11 mouse cellular contexts compared by ENCODE assay signal in the genomic region with DNA sequence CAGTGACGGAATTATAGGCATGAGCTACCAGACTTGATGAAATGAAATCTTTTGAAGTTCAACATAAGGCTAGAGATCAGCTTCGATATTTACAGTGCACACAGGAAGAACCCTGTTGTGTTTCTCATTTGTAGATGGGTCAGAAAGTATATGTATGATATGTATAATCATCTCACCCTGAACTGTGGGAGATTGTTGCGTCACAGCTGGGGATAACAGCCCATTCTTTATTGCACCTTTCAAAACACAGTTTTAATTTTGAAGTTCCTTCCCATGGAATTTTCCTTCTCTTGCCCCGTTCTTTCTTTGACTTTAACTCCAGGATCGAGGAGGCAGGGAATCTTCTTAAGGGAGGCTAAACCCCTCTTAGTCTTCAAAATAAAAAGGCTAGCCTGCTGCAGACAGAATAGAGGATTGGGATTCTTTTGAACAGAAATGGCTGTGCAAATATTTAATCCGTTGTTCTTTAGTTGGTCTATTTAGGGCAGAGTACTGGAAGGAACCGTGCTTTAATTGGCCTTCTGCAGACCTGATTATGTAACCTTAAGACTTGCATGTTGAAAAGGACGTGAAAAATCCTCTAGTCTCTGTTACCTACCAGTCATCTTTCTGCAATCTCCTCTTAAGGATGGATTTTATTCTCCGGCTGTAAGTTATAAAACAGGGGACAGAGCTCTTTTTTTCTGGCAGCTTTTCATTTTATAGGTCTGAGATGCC. TPM values are rescaled to one million over a fixed set of nuclear protein-coding genes. Genes with fewer than 3 reads are reported as not detected.
DNase-seq lines count a peak whose midpoint lies in the region; ATAC-seq and TF ChIP-seq lines count a peak whose summit lies in the region.
"Had no signal": no experiment of that assay in that cellular context is flagged by ENCODE, and none has a peak within 500 bp of the region (broad histone marks: within the 10 kb centered on the region; RNA-seq: fewer than 3 reads in every experiment).

No protein-coding gene starts in this region.

- H3K27me3 ChIP-seq in hindbrain, embryonic 16.5 days (replicated peaks; ENCODE audit: control insufficient read depth, insufficient read depth, low read length): no peaks in the 10 kb centered on the region
- H3K27me3 ChIP-seq in hindbrain, embryonic 11.5 days (ENCODE audit: control insufficient read depth, insufficient read depth, low read length): no peaks in the 10 kb centered on the region
- no peaks in the 10 kb centered on the region for H3K27me3 ChIP-seq in stomach, embryonic 14.5 days (ENCODE audit: control insufficient read depth, insufficient read depth, low read length)
- H3K27me3 ChIP-seq in stomach, postnatal 0 days (ENCODE audit: control insufficient read depth, insufficient read depth, low read length): no peaks in the 10 kb centered on the region
- no peaks in the 10 kb centered on the region for H3K27me3 ChIP-seq in limb, embryonic 12.5 days
- H3K27me3 ChIP-seq: embryonic facial prominence, embryonic 13.5 days; intestine, embryonic 15.5 days had no signal

- ATAC-seq in hindbrain, embryonic 16.5 days: no peak
- ATAC-seq in hindbrain, embryonic 11.5 days (ENCODE audit: low FRiP score): no peak
- ATAC-seq in stomach, embryonic 14.5 days (ENCODE audit: insufficient number of reproducible peaks, insufficient read depth, low FRiP score, low read depth): no peak
- no peak for ATAC-seq in stomach, postnatal 0 days (ENCODE audit: low FRiP score, low TSS enrichment)
- ATAC-seq in limb, embryonic 12.5 days (ENCODE audit: insufficient number of reproducible peaks, insufficient read depth, low FRiP score, low TSS enrichment, low read depth): no peak
- ATAC-seq: intestine, embryonic 15.5 days; liver, postnatal 0 days had no signal

- H3K4me1 ChIP-seq in hindbrain, embryonic 16.5 days (ENCODE audit: control insufficient read depth, insufficient read depth, low read depth, low read length): peaks cover 24% of the 10 kb centered on the region
- no peaks in the 10 kb centered on the region for H3K4me1 ChIP-seq in hindbrain, embryonic 11.5 days (replicated peaks; ENCODE audit: control insufficient read depth, insufficient read depth, low read length)
- H3K4me1 ChIP-seq in stomach, embryonic 14.5 days (ENCODE audit: control insufficient read depth, insufficient read depth, low read length): peaks cover 23% of the 10 kb centered on the region
- no peaks in the 10 kb centered on the region for H3K4me1 ChIP-seq in stomach, postnatal 0 days (replicated peaks; ENCODE audit: control insufficient read depth, insufficient read depth)
- H3K4me1 ChIP-seq in limb, embryonic 12.5 days (replicated peaks): peaks cover 21% of the 10 kb centered on the region
- H3K4me1 ChIP-seq: intestine, embryonic 15.5 days had no signal

- no peaks in the 10 kb centered on the region for H3K9me3 ChIP-seq in hindbrain, embryonic 16.5 days (ENCODE audit: control insufficient read depth, low read length)
- no peaks in the 10 kb centered on the region for H3K9me3 ChIP-seq in hindbrain, embryonic 11.5 days (ENCODE audit: control insufficient read depth, low read length)
- no peaks in the 10 kb centered on the region for H3K9me3 ChIP-seq in stomach, embryonic 14.5 days (ENCODE audit: control insufficient read depth, low read depth, low read length)
- no peaks in the 10 kb centered on the region for H3K9me3 ChIP-seq in stomach, postnatal 0 days (ENCODE audit: control insufficient read depth, low read length)
- H3K9me3 ChIP-seq in limb, embryonic 12.5 days: no peaks in the 10 kb centered on the region
- H3K9me3 ChIP-seq: embryonic facial prominence, embryonic 13.5 days; intestine, embryonic 15.5 days had no signal

- no peaks in the 10 kb centered on the region for H3K36me3 ChIP-seq in hindbrain, embryonic 16.5 days (ENCODE audit: control insufficient read depth, insufficient read depth, low read length)
- H3K36me3 ChIP-seq in hindbrain, embryonic 11.5 days (ENCODE audit: control insufficient read depth, insufficient read depth, low read length): no peaks in the 10 kb centered on the region
- no peaks in the 10 kb centered on the region for H3K36me3 ChIP-seq in stomach, embryonic 14.5 days (ENCODE audit: control insufficient read depth, insufficient read depth, low read length)
- no peaks in the 10 kb centered on the region for H3K36me3 ChIP-seq in stomach, postnatal 0 days (ENCODE audit: control insufficient read depth, insufficient read depth, low read length)
- no peaks in the 10 kb centered on the region for H3K36me3 ChIP-seq in limb, embryonic 12.5 days
- H3K36me3 ChIP-seq: embryonic facial prominence, embryonic 13.5 days; intestine, embryonic 15.5 days had no signal

- peak overlapping the region; percentile 6; the same call in 1 of the 2 replicates for H3K9ac ChIP-seq in hindbrain, embryonic 16.5 days (ENCODE audit: low read depth, low read length)
- H3K9ac ChIP-seq in hindbrain, embryonic 11.5 days (ENCODE audit: low read depth, low read length): no peak overlapping the region
- H3K9ac ChIP-seq in stomach, embryonic 14.5 days (replicated peaks; ENCODE audit: low read depth, low read length): no peak overlapping the region
- H3K9ac ChIP-seq in stomach, postnatal 0 days (ENCODE audit: low read length): no peak overlapping the region
- no peak overlapping the region for H3K9ac ChIP-seq in limb, embryonic 12.5 days (replicated peaks)
- H3K9ac ChIP-seq: embryonic facial prominence, embryonic 13.5 days; intestine, embryonic 15.5 days; liver, postnatal 0 days had no signal

- H3K4me3 ChIP-seq in hindbrain, embryonic 16.5 days (ENCODE audit: low read length): no peak overlapping the region
- no peak overlapping the region for H3K4me3 ChIP-seq in hindbrain, embryonic 11.5 days (ENCODE audit: low read depth, low read length)
- H3K4me3 ChIP-seq in stomach, embryonic 14.5 days (ENCODE audit: low read depth, low read length): no peak overlapping the region
- H3K4me3 ChIP-seq in stomach, postnatal 0 days (ENCODE audit: low read depth, low read length): no peak overlapping the region
- no peak overlapping the region for H3K4me3 ChIP-seq in limb, embryonic 12.5 days (replicated peaks)
- H3K4me3 ChIP-seq: embryonic facial prominence, embryonic 13.5 days; intestine, embryonic 15.5 days had no signal

- DNase-seq in hindbrain, embryonic 11.5 days (ENCODE audit: low spot score): no peak
- DNase-seq in stomach, postnatal 0 days (ENCODE audit: low spot score): no peak
- DNase-seq in heart, adult 11 months: no peak
- no peak for DNase-seq in spleen, adult 18-20 months
- DNase-seq: liver, postnatal 0 days; thymus, adult 2 months had no signal

- WGBS in hindbrain, embryonic 16.5 days: 56% methylated on average over 9 of the region's 9 CpGs
- 69% methylated on average over 9 of the region's 9 CpGs for WGBS in hindbrain, embryonic 11.5 days
- 34% methylated on average over 9 of the region's 9 CpGs for WGBS in stomach, embryonic 14.5 days
- WGBS in stomach, postnatal 0 days: 31% methylated on average over 9 of the region's 9 CpGs
- 36% methylated on average over 9 of the region's 9 CpGs for WGBS in limb, embryonic 12.5 days

- TF ChIP-seq EP300 in stomach, postnatal 0 days (optimal IDR thresholded peaks at IDR 0.05): no peak

- no peak overlapping the region; the same call in 1 of the 2 replicates for H3K4me2 ChIP-seq in hindbrain, embryonic 16.5 days (ENCODE audit: low read length)
- no peak overlapping the region for H3K4me2 ChIP-seq in hindbrain, embryonic 11.5 days (replicated peaks; ENCODE audit: low read depth, low read length)
- H3K4me2 ChIP-seq in stomach, embryonic 14.5 days (replicated peaks; ENCODE audit: low read depth, low read length): no peak overlapping the region
- H3K4me2 ChIP-seq in stomach, postnatal 0 days (replicated peaks; ENCODE audit: low read depth): no peak overlapping the region
- H3K4me2 ChIP-seq in limb, embryonic 12.5 days: no peak overlapping the region
- H3K4me2 ChIP-seq: embryonic facial prominence, embryonic 13.5 days; intestine, embryonic 15.5 days had no signal

- TF ChIP-seq CTCF in stomach, postnatal 0 days (IDR thresholded peaks at IDR 0.05; ENCODE audit: low read depth): no peak

- peak overlapping the region; percentile 29; the same call in 1 of the 2 replicates for H3K27ac ChIP-seq in hindbrain, embryonic 16.5 days (ENCODE audit: low read depth, low read length)
- H3K27ac ChIP-seq in hindbrain, embryonic 11.5 days (ENCODE audit: low read depth, low read length): no peak overlapping the region
- peak overlapping the region; percentile 78 for H3K27ac ChIP-seq in stomach, embryonic 14.5 days (ENCODE audit: low read length)
- H3K27ac ChIP-seq in stomach, postnatal 0 days (replicated peaks): no peak overlapping the region
- H3K27ac ChIP-seq in limb, embryonic 12.5 days: peak overlapping the region; percentile 51
- H3K27ac ChIP-seq: embryonic facial prominence, embryonic 13.5 days; intestine, embryonic 15.5 days had no signal

RNA-seq across cellular contexts. Expression of a gene that starts 18.1 kb away (rescaled TPM):
- polyA plus RNA-seq in hindbrain, embryonic 16.5 days (2015; fragmentation: Nextera tagmentation; extraction: Ambion mirVana): 86.9 and 93.7 TPM in 2 replicates
- polyA plus RNA-seq in hindbrain, embryonic 11.5 days (2014; fragmentation: Nextera tagmentation; extraction: Ambion mirVana): 51.0 and 64.9 TPM in 2 replicates
- polyA plus RNA-seq in stomach, embryonic 14.5 days (2014; fragmentation: Nextera tagmentation; extraction: Ambion mirVana): 34.3 and 44.7 TPM in 2 replicates
- polyA plus RNA-seq in stomach, postnatal 0 days (2015; fragmentation: Nextera tagmentation; extraction: Ambion mirVana): 21.9 and 22.3 TPM in 2 replicates
- polyA plus RNA-seq in limb, embryonic 12.5 days (2016; fragmentation: Nextera tagmentation; extraction: Ambion mirVana): 25.6 and 29.0 TPM in 2 replicates

Comparison
In these comparisons a context has a peak if more than half of its experiments do, and no peak if none do; other contexts are left out.
1. H3K27ac ChIP-seq: peak in hindbrain, embryonic 16.5 days (single experiment), stomach, embryonic 14.5 days (single experiment) and limb, embryonic 12.5 days (single experiment); none in hindbrain, embryonic 11.5 days (single experiment) and stomach, postnatal 0 days (single experiment).